Mouse (Mus musculus) liver, embryonic 14.5 days (tissue): Measurements from ENCODE around the gene Cdh12. TPM values are rescaled to one million over a fixed set of nuclear protein-coding genes. Genes with fewer than 3 reads are reported as not detected.
"Not testable (repeated sequence)": the region's sequence is repeated elsewhere in the genome, so short reads cannot be mapped to it uniquely, and the experiment has no call there.

ENCODE experiments used
- ATAC-seq: fragments of 200-750 bp; cut with Nextera tagmentation; 2 replicates; pipeline ENCODE4 v1.8.0; 2017; ENCODE audit warnings: moderate number of reproducible peaks, mild to moderate bottlenecking, moderate library complexity; ENCODE audit not compliant: insufficient read depth
- DNase-seq, 3 experiments: peaks; one replicate each; pipeline ENCODE4 v3.0.0-alpha.2; 2012 to 2013; ENCODE audit warnings: low read depth in 3 of 3, low spot score in 3 of 3
- H3K27ac ChIP-seq: fragments of 300-500 bp; sonication (generic); 2 replicates; pipeline ENCODE4 v1.5.1; 2014; ENCODE audit warnings: moderate library complexity, mild to moderate bottlenecking, control low read depth, inconsistent platforms
- H3K27me3 ChIP-seq: fragments of 300-500 bp; sonication (generic); 2 replicates; pipeline ENCODE4 v1.6.1; 2014; ENCODE audit warnings: mild to moderate bottlenecking, low read length, moderate library complexity; ENCODE audit not compliant: control insufficient read depth, insufficient read depth
- H3K36me3 ChIP-seq: fragments of 300-500 bp; sonication (generic); replicated peaks from 2 replicates; pipeline ENCODE4 v1.6.1; 2014; ENCODE audit warnings: low read depth; ENCODE audit not compliant: control insufficient read depth, insufficient read depth
- H3K4me1 ChIP-seq, 2 experiments: fragments of 200-500 bp in 1 of 2; fragments of 300-500 bp in 1 of 2; sonication (generic) in 1 of 2; replicated peaks; 2 replicates each; pipeline ENCODE4 v1.6.1; 2012 to 2014; ENCODE audit warnings: antibody characterized with exemption in 1 of 2, inconsistent platforms in 1 of 2, low read length in 1 of 2; ENCODE audit not compliant: control insufficient read depth in 2 of 2, insufficient read depth in 2 of 2
- H3K4me2 ChIP-seq: fragments of 300-500 bp; sonication (generic); 2 replicates; pipeline ENCODE4 v1.6.1; 2014; ENCODE audit warnings: low read depth, mild to moderate bottlenecking, control low read depth, moderate library complexity
- H3K4me3 ChIP-seq, 2 experiments: fragments of 200-500 bp in 1 of 2; fragments of 300-500 bp in 1 of 2; sonication (generic) in 1 of 2; 2 replicates each; pipeline ENCODE4 v1.5.1; 2012 to 2014; ENCODE audit warnings: low read depth in 2 of 2, low read length in 2 of 2, mild to moderate bottlenecking in 2 of 2, control low read depth in 1 of 2, inconsistent platforms in 1 of 2, moderate library complexity in 1 of 2; ENCODE audit not compliant: insufficient read depth in 1 of 2
- H3K9ac ChIP-seq: fragments of 300-500 bp; sonication (generic); replicated peaks from 2 replicates; pipeline ENCODE4 v1.6.1; 2014; ENCODE audit warnings: mild to moderate bottlenecking, control low read depth, moderate library complexity
- H3K9me3 ChIP-seq: fragments of 300-500 bp; sonication (generic); 2 replicates; pipeline ENCODE4 v1.6.1; 2016; ENCODE audit warnings: low read length, mixed read lengths; ENCODE audit not compliant: control insufficient read depth
- CTCF ChIP-seq: IDR thresholded peaks from 2 replicates; pipeline ENCODE4 v1.5.1; 2016; ENCODE audit warnings: antibody characterized with exemption, low read depth, control low read depth
- EP300 ChIP-seq: IDR thresholded peaks from 2 replicates; pipeline ENCODE4 v1.6.1; 2016; ENCODE audit warnings: antibody characterized with exemption, low read depth
- WGBS: fragments of 180-500 bp; shearing (Covaris S2); extraction: QIAGEN DNeasy Blood & Tissue Kit; methylation state at CpG from one replicate; pipeline ENCODE4 v1.1.7; 2014; ENCODE audit not compliant: insufficient replicate concordance; 5-methylcytosine and 5-hydroxymethylcytosine counted together
- polyA plus RNA-seq, 2 experiments: library from polyadenylated mRNA; depleted of rRNA in 1 of 2; stranded (reverse) in 1 of 2; unstranded in 1 of 2; fragments of >200 nt; fragmentation: Nextera tagmentation in 1 of 2; extraction: Ambion mirVana in 1 of 2; gene quantifications; 2 replicates each; pipeline versions ENCODE4 v1.2.1 to v1.2.3; 2012 to 2014

Gene Cdh12
- polyA plus RNA-seq, 2 experiments = not detected

DNA sequence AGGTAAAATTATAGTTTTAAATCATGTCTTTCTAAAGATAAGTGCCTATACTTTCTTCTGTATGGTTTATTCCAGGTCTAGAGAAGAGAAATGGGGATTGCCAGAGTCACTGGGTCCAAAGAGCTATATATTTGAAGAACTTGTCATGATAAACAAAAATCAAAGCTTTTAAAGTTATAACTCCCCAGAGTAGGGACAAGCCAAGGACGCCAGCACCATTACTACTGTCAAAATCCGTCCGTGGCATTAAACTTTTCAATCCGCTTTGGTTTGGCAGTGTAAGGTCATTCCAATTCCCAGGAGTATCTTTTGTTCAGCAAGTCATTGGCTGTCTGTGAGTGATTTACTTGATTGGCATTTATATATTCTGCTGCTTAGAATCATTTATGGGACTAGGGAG, 697.8 kb downstream of the Cdh12 start:
- no peaks in the 10 kb centered on the region for H3K27me3 ChIP-seq
- H3K9me3 ChIP-seq = no peaks in the 10 kb centered on the region
- H3K27ac ChIP-seq = no peak overlapping the region
- no peak for DNase-seq
- no peak overlapping the region for H3K4me3 ChIP-seq
- WGBS = 65% methylated on average over 4 of the region's 4 CpGs
- no peak overlapping the region for H3K4me2 ChIP-seq
- H3K4me1 ChIP-seq = no peaks in the 10 kb centered on the region
- H3K36me3 ChIP-seq = no peaks in the 10 kb centered on the region
- TF ChIP-seq EP300 (no peak), CTCF (no peak)
- H3K9ac ChIP-seq = no peak overlapping the region
- ATAC-seq = no peak

- no peaks in the 10 kb centered on the region for H3K9me3 ChIP-seq
- ATAC-seq (no peak), DNase-seq (no peak)
Observed at GRCm38 (mm10) chr15:21153602-21154001, 704.5 kb downstream of the Cdh12 start.

GRCm38 (mm10) chr15:21179727-21180126, 730.7 kb downstream of the Cdh12 start:
- Histone ChIP-seq H3K4me3 (no peak overlapping the region), H3K9me3 (no peaks in the 10 kb centered on the region), H3K9ac (no peak overlapping the region), H3K36me3 (no peaks in the 10 kb centered on the region), H3K4me2 (no peak overlapping the region), H3K4me1 (no peaks in the 10 kb centered on the region), H3K27ac (no peak overlapping the region), H3K27me3 (no peaks in the 10 kb centered on the region)
- 46% methylated on average over 5 of the region's 5 CpGs for WGBS
- TF ChIP-seq EP300 (no peak), CTCF (no peak)
- DNase-seq = no peak
- ATAC-seq = no peak

More at GRCm38 (mm10) chr15:21153602-21154001, 704.5 kb downstream of the Cdh12 start:
- H3K4me3 ChIP-seq = no peak overlapping the region
- H3K27ac ChIP-seq = no peak overlapping the region
- no peaks in the 10 kb centered on the region for H3K4me1 ChIP-seq
- 75% methylated on average over 3 of the region's 3 CpGs for WGBS
- TF ChIP-seq EP300 (no peak), CTCF (no peak)
- no peak overlapping the region for H3K9ac ChIP-seq
- H3K36me3 ChIP-seq = no peaks in the 10 kb centered on the region
- H3K27me3 ChIP-seq = no peaks in the 10 kb centered on the region
- no peak overlapping the region for H3K4me2 ChIP-seq

DNA sequence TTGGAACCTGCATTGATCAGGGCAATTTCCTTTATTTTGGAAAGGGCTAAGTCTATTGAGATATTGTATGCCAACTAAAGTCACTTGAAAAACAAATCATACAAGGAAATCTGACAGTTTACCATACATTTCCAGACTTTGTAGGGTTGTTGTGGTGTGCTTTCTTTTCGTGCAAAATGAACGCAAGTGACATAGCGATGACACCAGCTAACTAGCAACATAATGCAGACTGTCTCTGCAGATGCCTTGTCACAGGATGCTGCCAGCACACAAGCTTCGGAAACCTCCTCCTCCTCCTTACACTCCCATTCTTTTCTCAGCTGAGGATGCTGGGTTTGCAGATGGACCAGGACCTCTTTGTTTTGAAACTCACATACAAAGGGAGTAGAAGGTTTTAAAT, 731.1 kb downstream of the Cdh12 start:
- Histone ChIP-seq H3K9me3 (no peaks in the 10 kb centered on the region), H3K4me2 (no peak overlapping the region), H3K27ac (no peak overlapping the region), H3K4me3 (no peak overlapping the region), H3K4me1 (no peaks in the 10 kb centered on the region), H3K9ac (no peak overlapping the region), H3K36me3 (no peaks in the 10 kb centered on the region), H3K27me3 (no peaks in the 10 kb centered on the region)
- 63% methylated on average over 4 of the region's 4 CpGs for WGBS
- DNase-seq = no peak
- no peak for ATAC-seq
- TF ChIP-seq CTCF = no peak
- TF ChIP-seq EP300 = no peak

DNA sequence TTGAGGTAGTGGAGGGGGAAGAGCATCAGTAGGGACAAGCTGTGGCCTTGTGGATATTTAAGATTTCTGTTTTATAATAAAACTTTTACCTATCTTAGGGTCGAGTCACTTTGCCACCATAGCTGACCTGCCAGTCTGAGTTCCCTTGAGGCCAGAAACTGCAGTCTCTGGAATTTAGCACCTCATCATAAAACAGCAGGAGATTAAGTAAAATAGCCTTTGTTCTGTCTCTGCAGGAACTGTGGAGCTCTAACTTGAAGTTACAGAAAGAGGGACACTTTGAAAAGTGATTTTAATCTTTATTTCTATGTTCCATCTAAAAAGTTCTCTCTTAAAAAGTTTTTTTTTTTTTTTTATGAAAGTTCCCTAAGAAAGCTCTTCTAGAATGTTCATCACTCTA, 736.7 kb downstream of the Cdh12 start:
- no peak overlapping the region for H3K27ac ChIP-seq
- no peaks in the 10 kb centered on the region for H3K9me3 ChIP-seq
- H3K4me2 ChIP-seq = no peak overlapping the region
- no peaks in the 10 kb centered on the region for H3K4me1 ChIP-seq
- DNase-seq (no peak), ATAC-seq (no peak)
- H3K36me3 ChIP-seq = no peaks in the 10 kb centered on the region
- H3K9ac ChIP-seq = no peak overlapping the region
- H3K27me3 ChIP-seq = no peaks in the 10 kb centered on the region
- 44% methylated on average over 1 of the region's 1 CpGs for WGBS
- no peak for TF ChIP-seq CTCF
- no peak for TF ChIP-seq EP300
- H3K4me3 ChIP-seq = no peak overlapping the region

- H3K4me3 ChIP-seq, H3K9ac ChIP-seq, ATAC-seq, H3K36me3 ChIP-seq, H3K9me3 ChIP-seq, H3K4me1 ChIP-seq, DNase-seq, H3K27me3 ChIP-seq, H3K27ac ChIP-seq, H3K4me2 ChIP-seq: not testable (repeated sequence)
- WGBS = 61% methylated on average over 2 of the region's 2 CpGs
Observed at GRCm38 (mm10) chr15:21210089-21210488, 761.0 kb downstream of the Cdh12 start.
